Mouse (Mus musculus): ENCODE measurements at regions not wholly inside any gene's neighbourhood (a gene's known extent, or its start where the extent isn't known, plus 50 kb on each side); places are given as distances from the start of the nearest gene placed in this dataset.

DNA sequence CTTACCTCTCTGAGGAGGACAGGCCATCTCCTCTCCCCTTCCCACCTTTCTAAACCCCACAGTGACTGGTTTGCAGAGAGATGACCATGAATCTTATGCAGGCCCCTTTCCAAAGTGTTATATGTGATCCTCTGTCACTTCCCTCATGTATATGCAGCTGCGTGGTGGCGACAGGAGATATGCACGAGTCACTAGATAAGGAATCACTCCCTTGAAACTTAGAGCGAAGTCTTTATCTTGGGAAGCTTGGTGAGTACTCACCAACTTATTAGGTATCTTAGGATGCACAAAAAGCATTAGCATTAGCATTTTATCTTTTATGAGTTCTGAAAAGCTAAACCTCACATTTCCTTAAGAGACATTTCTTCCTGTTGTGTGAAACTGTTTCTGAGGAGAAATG lies 421.9 kb downstream of the Tmem161b start:
- no peak for DNase-seq (ENCODE audit: low spot score in 2 of 2)

DNA sequence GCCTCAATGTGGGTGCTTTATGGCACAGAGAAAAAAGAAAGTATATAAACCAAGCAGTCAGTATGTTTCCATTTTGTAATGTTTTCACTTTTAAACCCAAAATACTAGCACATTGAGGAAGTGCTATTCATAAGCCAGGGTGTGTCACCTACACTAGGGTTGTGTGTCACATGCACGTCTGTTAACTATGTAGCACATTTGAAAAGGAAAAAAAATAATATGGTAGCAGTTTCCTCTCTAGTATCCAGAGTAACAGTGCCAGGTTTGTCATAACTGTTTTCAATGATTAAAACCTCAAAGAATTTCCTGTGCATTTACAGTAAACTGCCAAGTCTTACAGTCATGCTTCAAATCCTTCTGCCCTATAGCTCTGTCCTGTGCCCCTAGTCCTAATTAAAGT lies 424.8 kb downstream of the Tmem161b start:
- no peak for DNase-seq (ENCODE audit: low spot score in 2 of 2)

DNA sequence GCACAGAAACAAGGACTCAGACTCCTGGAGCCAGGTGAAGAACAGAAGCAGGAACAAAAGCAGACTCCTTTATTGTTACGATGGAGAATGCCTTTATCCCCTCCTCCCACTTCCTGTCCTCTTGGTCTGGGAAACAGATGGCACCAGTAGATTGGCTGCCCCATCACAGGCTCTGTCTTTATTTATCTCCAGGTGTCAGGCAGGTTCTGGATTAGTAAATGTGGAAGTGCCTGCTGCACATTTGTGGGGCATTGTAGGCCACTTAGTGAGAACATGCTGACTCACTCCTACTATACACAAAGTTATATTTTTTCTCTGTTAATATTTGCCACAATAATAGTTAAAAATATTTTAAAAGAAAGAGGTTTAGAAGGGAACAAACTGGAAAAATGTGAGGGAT lies 426.0 kb downstream of the Tmem161b start:
- no peak for DNase-seq (ENCODE audit: low spot score in 2 of 2)

DNA sequence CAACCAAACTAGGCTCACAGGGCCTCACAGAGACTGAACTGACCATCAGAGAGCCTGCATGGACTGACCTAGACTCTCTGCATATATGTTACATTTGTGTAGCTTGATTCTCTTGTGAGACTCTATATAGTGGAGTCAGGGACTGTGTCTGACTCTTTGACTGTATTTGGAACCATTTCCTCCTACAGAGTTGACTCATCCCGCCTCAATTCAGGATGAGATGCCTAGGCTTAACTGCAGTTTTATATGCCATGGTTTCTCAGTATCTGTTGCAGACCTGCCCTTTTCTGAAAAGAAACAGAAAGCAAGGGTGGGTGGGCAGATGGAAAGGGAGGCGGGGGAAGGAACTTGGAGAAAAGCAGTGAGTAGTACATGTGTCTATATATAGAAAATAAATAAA lies 441.9 kb downstream of the Tmem161b start:
- no peak for DNase-seq (ENCODE audit: low spot score in 2 of 2)

DNA sequence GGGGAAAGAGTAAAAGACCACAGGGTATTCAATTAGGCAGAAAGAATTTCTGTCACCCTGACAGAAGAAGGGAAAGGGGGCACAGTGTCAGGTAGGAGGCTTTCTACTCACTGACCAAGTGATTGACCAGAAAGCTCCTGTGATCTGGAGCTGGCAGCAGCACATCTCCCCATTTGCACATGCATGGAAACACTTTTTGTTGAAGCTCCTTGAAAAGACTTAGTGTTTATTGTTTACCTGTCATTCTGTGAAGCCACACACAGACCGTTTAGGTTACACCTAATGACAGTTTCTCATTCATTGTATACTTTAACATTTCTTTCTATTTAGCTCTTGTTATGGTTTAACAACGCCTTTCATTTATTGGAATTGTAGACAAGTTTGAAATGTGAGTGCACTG lies 458.9 kb downstream of the Tmem161b start:
- no peak for DNase-seq (ENCODE audit: low spot score in 2 of 2)

DNA sequence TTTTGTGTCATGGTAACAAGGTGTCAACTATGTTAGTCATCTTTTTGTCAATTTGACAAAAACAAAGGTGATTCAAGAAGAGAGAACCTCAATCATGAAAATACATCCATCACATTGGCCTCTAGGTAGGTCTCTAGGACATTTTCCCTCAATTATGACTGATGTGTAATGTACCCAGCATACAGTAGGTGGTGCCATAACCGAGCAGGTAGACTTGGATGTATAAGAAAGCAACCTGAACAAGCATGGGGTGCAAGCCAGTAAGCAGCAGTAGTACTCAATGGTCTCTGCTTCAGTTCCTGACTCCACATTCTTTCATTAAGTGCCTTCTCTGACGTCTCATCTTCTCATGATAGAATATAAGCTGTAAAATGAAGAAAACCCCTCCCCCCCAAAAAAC lies 463.8 kb downstream of the Tmem161b start:
- no peak for DNase-seq (ENCODE audit: low spot score in 2 of 2)

DNA sequence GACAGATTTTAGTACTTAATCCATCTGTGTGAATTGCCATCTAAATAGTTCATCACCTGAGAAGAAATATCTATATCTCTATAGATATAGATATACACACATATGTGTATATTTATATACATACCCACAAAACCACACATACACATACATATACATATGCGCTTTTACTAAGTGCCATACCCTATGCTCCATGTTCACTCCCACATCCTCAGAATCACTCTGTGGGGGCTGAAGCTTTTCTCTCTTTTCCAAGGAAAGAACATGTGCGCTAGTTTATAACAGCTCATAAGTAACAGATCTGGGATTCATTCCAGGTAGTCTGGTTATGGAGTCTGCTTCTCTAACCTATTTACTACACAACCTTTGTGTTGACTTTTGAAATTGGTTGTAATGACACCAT lies 471.4 kb downstream of the Tmem161b start:
- DNase-seq (ENCODE audit: low spot score in 2 of 2): no peak

DNA sequence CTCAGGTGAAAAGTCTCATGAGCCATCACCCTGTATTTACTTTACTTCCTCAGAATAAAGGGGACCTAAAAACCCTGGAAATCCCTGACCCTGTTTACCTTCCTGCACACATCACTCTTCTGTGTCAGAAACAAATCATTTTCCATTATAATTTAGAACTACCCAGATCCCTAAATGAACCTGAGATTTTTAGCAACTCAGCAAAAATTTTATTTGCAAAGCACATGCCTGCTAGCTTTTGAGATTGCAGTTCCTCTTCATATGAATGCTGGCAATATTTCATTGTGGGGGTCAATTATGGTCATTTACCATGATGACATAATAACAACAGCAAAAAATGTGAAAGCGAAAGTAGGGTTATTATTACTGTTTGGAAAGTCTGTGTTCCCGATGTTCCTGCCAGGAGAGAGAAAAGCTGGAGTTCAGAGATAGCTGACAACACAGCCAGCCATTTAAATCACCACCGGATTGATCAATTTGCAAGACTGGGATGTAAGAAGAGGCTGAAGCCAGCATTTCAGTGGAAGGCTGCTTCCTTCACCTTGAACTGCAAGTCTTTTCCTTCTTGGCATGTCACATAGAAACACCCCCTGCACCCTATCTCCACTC lies 476.5 kb downstream of the Tmem161b start:
- no peak for DNase-seq (ENCODE audit: low spot score in 2 of 2)

DNA sequence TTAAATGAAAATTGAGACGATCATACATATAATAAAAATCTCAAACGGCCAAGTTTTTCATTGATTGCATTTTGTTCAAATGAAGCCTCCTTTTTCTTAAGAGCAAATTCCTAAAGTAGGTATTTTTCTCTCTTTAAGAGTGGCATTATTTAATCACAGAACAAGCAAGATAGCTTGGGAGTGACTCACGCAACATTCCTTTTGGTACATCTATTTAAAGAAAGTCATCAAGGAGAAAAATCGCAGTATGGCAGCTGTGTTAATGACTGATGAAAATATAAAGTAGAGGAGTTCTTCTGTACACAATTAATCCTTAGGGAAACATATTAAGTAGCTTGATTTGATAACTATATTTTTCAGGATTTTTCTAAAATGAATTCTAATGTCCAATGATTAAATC lies 448.0 kb upstream of the Ccnh start:
- no peak for DNase-seq (ENCODE audit: low spot score in 2 of 2)

DNA sequence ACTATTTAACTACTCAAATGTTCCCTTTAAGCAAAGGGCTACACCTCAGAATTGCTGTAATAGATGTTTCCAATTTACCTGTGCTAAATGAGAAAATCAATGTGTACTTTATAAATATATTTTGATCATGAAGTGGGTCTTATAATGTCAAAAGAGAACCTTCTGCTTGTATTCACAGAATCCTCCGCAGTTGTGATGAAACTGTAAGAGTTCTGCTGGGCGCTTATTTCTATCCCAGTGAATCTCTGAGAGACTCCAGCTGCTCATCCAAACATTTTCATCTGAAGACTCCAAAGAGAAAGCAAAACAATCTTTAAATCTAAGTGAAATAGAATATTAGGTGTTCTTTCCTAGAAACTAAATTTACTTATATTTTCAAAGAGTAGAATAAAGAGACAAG lies 440.9 kb upstream of the Ccnh start:
- no peak for DNase-seq (ENCODE audit: low spot score in 2 of 2)

DNA sequence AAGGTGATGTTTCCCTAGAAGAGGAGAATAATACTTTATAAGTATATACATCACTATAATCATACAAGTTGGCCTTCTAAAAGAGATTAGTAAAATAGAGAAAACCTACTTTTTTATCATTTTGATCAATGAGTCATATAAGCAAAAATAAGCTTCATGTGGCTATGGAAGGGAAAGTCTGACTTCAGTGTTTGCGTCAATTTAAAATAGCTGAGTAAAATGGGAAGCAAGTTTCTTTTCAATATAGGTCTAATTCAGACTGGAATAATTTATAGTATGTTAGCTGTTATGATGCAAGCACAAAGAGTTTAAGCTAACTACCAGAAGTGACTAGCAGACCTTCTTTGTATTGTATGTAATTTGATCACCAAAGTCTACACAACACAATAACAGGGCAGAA lies 440.0 kb upstream of the Ccnh start:
- no peak for DNase-seq (ENCODE audit: low spot score in 2 of 2)

DNA sequence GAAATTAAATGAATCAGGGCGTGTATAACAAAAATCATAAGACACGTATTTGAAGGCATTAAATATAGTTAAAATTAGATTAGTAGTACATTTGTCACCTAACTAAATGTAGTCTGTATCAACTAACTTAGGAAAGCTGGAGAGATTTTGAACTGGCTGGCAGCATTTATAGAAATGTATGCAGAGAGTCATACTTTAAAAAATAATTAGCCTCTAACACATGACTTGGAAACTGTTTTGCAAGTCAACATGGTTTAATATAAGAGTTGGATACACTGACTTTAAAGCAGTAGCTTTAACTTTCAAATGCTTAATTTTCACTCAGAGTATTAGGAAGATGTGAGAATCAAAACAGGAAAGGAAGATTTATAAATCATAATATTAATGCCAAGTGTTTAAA lies 439.1 kb upstream of the Ccnh start:
- no peak for DNase-seq (ENCODE audit: low spot score in 2 of 2)

DNA sequence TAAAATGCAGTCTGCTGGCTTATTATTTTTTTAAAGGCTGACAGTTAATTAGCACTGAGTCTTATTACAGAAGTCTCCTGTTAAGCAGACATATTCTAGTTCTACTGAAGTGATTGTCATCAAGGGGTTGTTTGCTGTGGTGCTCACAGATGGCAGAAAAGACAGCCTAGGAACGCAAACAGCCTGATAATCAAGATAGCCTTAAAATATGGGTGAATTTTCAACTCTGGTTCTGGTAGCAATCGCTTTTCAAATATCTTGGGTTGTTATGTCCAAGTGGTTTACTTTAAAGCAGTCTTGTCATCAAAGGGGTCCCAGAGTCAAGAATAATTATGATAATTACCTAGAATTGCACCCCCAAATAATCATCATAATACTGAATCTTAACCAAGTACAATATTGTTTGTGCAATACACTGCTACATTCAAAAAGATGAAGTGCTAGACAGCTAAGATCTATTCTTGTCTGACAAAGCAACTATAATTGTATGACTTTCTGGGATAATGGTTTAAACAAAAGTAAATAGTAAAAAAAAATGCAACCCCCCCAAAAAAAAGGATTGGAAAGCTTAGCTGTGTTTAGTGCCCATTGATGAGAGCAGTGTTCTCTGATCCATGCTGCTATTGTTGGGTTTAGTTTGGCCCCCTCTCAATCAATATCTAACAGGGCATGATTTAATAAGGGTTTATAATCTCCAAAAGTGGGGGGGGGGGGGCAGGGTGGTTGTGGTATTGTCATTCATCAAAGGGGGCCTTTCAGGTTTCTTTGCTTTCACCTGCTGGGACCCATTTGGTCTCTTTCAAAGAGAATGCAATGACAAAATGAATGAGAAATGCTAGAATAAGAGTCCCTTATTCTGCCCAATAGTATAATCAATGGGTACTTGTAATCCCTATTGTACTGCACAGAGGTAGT lies 437.4 kb upstream of the Ccnh start:
- no peak for DNase-seq (ENCODE audit: low spot score in 2 of 2)

DNA sequence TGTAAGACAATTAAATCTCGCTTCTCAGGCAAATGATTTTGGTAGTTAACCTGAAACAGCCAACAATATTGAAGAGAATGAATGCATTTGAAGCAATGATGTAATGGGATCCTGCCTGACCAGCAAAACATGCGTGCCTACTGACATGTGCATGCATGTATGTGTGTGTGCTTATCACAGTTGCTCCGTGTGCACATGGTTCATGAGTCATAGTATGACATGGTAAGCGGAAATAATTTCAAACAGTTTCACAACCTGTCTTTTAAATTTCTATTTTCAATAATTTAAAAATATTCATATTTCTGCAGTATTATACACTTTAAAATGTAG lies 436.8 kb upstream of the Ccnh start:
- no peak for DNase-seq (ENCODE audit: low spot score in 2 of 2)

DNA sequence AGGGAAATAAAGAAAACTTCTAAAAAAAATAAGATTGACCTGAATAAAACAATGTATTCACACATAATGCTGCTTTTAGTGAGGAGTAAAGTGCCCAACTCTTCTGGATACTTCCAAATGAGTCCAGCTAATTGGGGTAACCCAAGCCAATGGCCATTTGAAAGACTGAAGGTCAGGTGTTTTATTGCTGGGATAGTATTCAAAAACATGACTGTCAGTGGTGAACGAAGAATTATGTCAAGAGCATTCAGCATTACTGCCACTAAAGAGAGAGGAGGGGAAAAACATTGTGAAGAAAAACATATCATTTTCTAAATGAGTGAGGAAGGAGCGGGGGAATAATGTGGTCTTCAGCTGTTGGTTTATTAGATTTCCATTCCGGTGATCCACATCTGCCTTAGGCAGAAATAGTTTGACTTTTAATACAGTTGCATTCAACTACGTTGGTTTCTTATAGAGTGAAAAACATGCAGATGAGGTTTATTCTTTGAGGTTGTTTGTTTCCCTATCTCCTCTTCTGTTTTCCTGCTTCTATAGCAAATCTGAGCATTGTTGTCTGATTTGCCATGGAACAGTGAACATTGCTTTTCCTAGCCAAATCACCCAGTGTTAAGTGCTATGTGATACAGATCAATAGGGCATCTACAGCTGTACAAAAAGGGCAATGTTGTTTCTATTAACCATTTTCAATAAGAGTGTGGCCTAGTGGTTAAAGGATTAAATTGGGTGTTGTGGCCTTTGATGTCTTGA lies 435.3 kb upstream of the Ccnh start:
- DNase-seq (ENCODE audit: low spot score in 2 of 2): no peak

DNA sequence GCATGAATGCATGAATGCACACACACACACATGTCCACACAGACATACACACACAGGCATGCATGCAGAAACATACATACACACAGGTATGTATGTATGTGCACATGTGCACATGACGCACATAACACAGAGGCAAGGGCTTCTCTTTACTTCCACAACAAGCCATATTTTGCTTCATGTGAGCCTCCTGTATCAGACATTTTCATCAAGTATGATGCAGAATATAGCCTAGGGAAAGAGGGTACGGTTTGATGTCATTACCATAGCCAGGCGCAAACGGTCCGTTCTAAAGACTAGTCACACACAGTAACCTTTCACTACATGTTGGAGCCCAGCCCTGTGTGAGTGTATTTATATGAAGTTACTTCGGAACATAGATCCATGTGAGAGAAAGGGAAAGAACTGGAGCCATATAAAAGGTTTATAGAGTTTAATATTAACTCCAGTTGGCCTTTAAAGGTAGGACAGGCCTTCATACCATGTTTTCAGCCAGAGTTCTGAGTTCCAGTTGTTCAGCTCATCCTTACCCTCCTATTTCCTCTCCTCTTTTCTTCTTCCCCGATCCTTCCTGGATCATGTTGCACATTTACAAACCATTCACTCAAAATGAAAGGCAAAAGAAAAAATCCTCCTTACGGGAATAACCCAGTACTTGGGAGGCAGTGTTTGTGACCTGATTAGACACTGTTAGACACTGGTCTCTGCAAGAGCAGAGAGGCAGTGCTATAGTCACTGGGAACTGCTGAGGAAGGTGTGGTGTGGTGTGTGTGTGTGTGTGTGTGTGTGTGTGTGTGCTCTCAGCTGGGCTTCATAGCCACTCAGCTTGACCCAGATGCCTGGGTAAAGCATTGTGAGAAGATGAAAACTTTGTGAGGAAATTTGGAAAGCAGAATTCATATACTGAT lies 434.1 kb upstream of the Ccnh start:
- DNase-seq (ENCODE audit: low spot score in 2 of 2): no peak

DNA sequence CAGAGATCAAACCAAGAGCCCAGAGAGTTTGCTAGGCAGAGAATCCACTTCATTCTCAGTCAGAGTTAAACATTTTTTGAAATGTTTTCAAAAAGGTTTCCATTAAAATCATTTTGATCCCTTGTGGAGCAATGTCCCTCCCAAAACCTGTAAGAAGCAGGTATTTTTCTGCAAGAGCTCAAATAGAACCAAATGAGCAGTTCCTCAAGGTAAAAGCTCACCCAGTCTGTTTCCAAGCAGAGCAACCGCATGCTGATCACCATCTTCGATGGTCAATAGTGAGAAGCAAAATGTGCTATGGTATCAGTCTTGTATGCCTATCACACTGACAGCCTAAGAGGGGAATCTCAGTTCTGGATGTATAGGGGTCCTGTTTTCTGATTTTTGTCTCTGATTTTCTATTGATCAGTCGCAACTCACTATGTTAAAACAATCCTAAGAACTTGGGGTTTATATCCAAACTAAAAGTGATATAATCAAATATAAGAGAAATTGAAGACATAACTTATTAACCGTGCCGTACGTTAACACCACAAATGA lies 432.3 kb upstream of the Ccnh start:
- DNase-seq (ENCODE audit: low spot score in 2 of 2): no peak

DNA sequence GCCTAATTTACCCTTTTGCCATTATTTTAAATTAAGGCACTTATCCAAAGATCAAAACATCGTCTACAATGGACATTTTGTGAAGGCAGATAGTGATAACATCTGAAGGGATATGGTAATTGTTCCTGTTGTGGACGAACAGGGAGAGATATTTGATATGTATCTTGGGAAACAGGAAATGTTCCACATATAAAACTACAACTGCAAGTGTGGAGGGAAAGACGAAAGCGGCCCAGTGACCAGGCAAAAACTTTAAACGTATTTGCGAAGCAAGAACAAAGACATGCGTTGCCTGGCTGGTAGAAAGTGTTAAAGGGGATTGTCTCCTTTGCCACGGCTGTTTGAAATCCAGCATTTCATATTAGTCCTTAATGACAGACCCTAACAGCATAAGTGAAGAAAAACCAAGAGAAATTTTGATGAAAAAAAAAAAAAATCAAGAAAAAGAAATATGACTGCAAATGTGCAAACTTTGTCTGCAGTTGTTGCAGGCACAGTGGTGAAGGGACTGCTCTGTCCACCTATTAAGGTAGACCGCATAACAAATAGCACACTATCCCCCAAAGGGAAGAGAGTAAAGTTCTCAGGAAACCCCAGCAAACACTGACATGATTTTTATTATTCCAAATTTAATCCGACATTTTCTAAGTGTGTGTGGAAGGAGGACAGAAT lies 431.2 kb upstream of the Ccnh start:
- DNase-seq (ENCODE audit: low spot score in 2 of 2): no peak

DNA sequence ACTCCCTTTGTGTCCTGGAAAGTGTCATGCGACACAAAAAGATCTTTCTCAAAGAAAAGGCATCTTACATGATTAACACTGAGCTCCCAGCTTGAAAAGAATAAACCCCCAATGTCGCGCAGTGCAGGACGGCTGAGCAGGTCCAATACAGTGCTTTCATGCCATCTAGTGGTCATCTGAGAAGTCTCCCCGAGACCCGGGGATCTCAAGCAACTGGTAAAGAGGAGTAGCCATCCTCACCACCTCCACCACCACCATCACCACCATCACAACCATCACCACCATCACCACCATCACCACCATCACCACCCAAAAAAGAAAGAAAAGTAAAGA lies 430.7 kb upstream of the Ccnh start:
- peak; percentile 92 for DNase-seq (ENCODE audit: low spot score in 2 of 2)

DNA sequence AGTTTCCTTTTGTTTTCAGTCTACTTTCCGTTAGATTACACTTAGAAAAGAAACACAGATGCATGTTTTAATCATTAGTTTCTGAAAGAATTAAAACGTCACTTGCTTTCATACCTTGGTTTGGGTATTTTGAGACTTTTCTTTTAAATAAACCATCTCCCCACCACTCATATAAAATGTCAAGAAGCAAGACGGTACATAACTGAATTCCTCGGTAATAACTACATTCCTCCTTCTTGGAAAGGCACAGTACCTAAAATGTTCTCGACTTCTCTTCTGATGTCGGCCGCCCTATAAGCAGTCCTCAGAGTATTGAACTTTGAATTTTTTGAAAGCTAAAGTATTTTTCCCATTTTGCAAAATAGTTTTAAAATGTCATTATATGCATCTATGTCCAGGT lies 430.1 kb upstream of the Ccnh start:
- DNase-seq (ENCODE audit: low spot score in 2 of 2): no peak

DNA sequence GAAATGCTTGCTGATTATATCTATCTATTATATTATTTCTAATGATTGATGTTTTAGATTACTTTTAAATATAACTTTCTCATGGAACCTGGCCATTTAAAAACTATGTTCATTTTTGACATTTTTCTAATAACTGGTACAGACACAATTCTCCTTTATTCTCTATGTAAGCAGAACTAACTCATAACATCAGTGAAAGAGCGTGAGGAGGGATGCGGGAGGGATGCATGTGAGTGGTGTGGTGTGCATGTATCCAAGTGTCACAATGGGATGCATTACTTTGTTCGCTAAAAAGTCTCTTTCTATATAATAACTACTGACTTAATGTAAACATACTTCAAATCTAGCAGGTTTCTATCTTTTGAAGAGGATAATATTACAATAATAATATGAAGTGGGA lies 428.7 kb upstream of the Ccnh start:
- DNase-seq (ENCODE audit: low spot score in 2 of 2): no peak
